Mouse (Mus musculus) neutrophil, adult 59 days (primary cell): ENCODE measurements around the gene Tgm3. TPM values are rescaled to one million over a fixed set of nuclear protein-coding genes. Genes with fewer than 3 reads are reported as not detected.

ENCODE experiments used
- total RNA-seq, 2 experiments: library from RNA; stranded (reverse); gene quantifications; 1 replicate in 1 of 2; 2 replicates in 1 of 2; pipeline ENCODE4 v1.2.4; 2023

The Tgm3 gene
- total RNA-seq = 1 to 10 TPM; 5.7 to 9.1 TPM

GRCm38 (mm10) chr2:130012026-130012425, at the start of gene Tgm3:
Gene Tgm3 (plus strand): TSS chr2:130012349.

Other genes starting within 250 kb of the Tgm3 start
- 10 to 100 TPM; 24.6 to 26.5 TPM for gene Stk35, start 211.8 kb upstream of the Tgm3 start, total RNA-seq
- not detected for gene Tgm6, start 100.1 kb downstream of the Tgm3 start, total RNA-seq
- gene Snrpb, start 167.1 kb downstream of the Tgm3 start, total RNA-seq = 100 to 1,000 TPM; 133 to 151 TPM
- not detected for gene Tmc2, start 182.8 kb downstream of the Tgm3 start, total RNA-seq